Mouse (Mus musculus): ENCODE measurements at regions not wholly inside any gene's neighbourhood (a gene's known extent, or its start where the extent isn't known, plus 50 kb on each side); places are given as distances from the start of the nearest gene placed in this dataset.
A peak's percentile ranks its signal among the peaks of the same experiment; 100 is the strongest.

DNA sequence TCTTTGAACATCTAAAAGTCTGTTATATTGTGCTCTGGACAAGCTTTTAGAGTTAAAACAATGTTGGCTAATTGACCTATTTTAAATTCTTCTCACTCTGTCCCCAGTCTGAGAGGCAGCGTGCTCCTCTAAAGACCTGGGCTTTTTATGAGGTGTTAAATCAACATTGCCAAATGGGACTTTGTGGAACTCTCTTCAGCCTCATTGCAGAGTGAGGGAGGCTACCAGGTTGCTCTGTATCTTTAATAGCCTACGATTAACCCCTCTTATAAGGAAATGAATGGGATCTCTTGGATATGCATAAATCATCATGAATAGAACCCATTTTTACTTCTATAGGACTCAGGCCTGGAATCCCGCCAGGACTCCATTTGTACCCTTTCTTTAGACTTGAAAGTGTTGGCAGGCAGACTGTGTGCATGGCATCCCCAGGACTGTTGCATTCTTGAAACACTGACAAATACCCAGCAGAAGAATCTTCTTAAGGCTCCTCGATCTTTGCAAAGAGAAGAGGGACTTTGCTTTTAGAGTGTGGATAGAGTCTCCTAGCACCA is 2157.1 kb downstream of the 4930444P10Rik start:
- WGBS = 24% methylated on average over 4 of the region's 4 CpGs
- Histone ChIP-seq H3K27ac (peak overlapping the region; percentile 46; the same call in 1 of the 2 replicates), H3K9me3 (0 out of 2 replicates have a peak, but pooled peaks cover 4% of the 10 kb centered on the region), H3K36me3 (replicated peaks) (no peaks in the 10 kb centered on the region), H3K4me3 (replicated peaks) (no peak overlapping the region), H3K4me1 (peaks cover 8% of the 10 kb centered on the region; the same call in 1 of the 2 replicates), H3K27me3 (no peaks in the 10 kb centered on the region), H3K4me2 (no peak overlapping the region), H3K9ac (no peak overlapping the region)
- ATAC-seq (ENCODE audit: low FRiP score) = peak; percentile 76

DNA sequence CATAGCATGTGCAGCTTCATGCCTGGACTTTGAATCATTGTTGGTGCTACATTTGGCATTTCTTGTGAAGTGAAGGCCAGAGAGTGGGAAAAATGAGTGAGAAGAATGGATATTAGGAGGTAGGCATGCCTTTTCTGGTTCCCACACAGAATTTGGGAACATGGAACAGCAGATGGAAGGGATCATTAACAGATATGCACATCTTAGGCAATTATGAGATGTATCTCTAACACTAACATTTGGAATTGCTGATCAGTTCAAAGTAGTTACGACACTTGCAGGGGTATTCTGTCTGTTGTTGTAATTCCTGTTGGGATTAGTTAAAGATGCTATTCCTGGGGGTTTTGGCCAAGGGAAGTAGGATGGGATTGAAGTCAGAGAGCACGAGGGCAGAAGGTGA is 2164.4 kb downstream of the 4930444P10Rik start:
- 86% methylated on average over 2 of the region's 2 CpGs for WGBS

DNA sequence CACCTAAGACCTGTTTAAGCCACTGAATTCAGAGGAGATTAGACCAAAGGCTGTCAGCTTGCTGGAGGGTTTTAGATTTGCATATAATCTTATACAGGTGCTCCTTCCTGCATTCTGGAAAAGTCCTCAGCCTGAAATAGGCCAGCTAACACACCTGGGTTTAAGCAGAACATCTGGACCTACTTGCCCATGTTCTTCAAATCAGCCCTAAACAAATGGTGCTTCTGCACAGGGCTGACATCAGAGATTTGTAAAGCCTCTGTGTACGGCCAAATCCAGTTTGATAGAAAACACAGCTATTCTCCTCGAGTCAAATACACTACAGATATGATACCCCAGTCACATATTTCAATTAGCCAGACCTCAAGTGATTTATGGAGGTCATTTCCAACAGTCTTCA is 2165.2 kb downstream of the 4930444P10Rik start:
- Histone ChIP-seq H3K9me3 (no peaks in the 10 kb centered on the region), H3K4me1 (no peaks in the 10 kb centered on the region), H3K4me2 (no peak overlapping the region), H3K36me3 (replicated peaks) (no peaks in the 10 kb centered on the region), H3K27me3 (no peaks in the 10 kb centered on the region), H3K4me3 (replicated peaks) (no peak overlapping the region), H3K9ac (no peak overlapping the region), H3K27ac (no peak overlapping the region)
- ATAC-seq (ENCODE audit: low FRiP score) = no peak
- WGBS = 78% methylated on average over 2 of the region's 2 CpGs

More for the DNA sequence above, 2164.4 kb downstream of the 4930444P10Rik start:
- Histone ChIP-seq H3K27me3 (no peaks in the 10 kb centered on the region), H3K4me3 (replicated peaks) (no peak overlapping the region), H3K4me1 (no peaks in the 10 kb centered on the region), H3K4me2 (no peak overlapping the region), H3K9me3 (no peaks in the 10 kb centered on the region), H3K9ac (no peak overlapping the region), H3K27ac (no peak overlapping the region), H3K36me3 (replicated peaks) (no peaks in the 10 kb centered on the region)
- no peak for ATAC-seq (ENCODE audit: low FRiP score)

DNA sequence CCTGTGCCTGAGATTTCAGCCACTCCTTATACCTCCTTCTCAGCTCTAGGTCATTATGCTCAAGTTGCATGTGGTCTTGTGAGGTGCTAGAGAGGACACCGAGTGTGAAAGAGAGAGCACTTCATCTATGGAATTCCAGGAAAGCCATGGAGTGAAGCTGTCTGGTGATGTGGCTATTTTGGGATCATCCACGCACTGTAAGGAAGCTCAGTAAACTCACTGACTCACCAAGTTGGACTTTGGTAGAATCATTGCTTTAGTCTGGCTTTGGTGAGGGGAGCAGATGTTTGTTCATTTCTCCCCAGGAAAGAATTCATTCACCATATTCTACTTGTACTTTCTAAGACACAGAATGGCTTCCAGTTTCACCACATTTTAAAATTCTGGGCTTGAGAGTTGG is 2167.1 kb downstream of the 4930444P10Rik start:
- Histone ChIP-seq H3K4me2 (no peak overlapping the region), H3K27ac (no peak overlapping the region), H3K36me3 (replicated peaks) (no peaks in the 10 kb centered on the region), H3K9ac (no peak overlapping the region), H3K4me3 (replicated peaks) (no peak overlapping the region), H3K9me3 (no peaks in the 10 kb centered on the region), H3K4me1 (no peaks in the 10 kb centered on the region), H3K27me3 (no peaks in the 10 kb centered on the region)
- ATAC-seq (ENCODE audit: low FRiP score) = no peak
- 85% methylated on average over 2 of the region's 2 CpGs for WGBS

DNA sequence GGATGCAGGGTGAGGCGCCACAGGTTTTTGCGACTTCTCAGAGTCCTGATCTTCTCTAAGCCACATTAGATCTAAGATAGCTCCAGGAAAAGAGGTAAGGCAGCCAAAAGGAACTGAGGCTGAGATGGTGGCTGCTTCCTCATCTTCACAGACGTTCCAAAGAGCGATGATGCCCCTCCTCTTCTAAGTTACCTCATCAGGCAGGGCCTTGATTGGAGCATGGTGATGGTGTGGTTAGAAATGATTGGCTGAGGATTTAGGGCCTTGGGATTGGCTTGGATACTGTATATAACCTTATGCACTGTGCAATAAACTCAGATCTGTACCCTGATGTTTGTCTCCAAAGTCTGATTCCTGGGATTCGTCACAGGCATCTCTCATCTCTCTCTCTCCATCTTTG is 2177.9 kb downstream of the 4930444P10Rik start:
- WGBS = 95% methylated on average over 5 of the region's 5 CpGs
- Histone ChIP-seq H3K27ac (no peak overlapping the region), H3K27me3 (no peaks in the 10 kb centered on the region), H3K36me3 (replicated peaks) (no peaks in the 10 kb centered on the region), H3K4me3 (replicated peaks) (no peak overlapping the region), H3K4me2 (no peak overlapping the region), H3K4me1 (no peaks in the 10 kb centered on the region), H3K9ac (no peak overlapping the region), H3K9me3 (no peaks in the 10 kb centered on the region)
- ATAC-seq (ENCODE audit: low FRiP score) = no peak

DNA sequence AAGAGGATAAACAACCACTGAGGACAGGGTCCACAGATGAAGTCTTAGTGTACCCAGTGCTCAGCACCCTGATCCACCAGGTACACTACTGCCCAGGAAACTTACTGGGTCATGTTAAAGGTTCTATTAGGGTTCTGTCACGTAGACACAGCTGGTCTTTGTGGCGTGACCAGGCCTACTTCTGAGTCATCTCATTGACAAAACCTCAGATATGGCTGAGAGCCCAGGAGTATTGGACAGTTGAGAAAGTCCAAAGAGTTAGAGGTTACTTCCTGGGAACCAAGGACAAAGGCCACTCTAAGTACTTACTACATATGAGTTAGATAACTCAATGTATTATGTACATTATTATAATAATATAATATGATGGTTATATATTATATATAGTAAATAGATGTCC is 2214.0 kb downstream of the 4930444P10Rik start:
- no peak for ATAC-seq (ENCODE audit: low FRiP score)
- no peak overlapping the region for H3K9ac ChIP-seq
- no peak overlapping the region for H3K27ac ChIP-seq
- no peaks in the 10 kb centered on the region for H3K4me1 ChIP-seq
- no peak overlapping the region for H3K4me2 ChIP-seq
- no peaks in the 10 kb centered on the region for H3K36me3 ChIP-seq (replicated peaks)
- H3K9me3 ChIP-seq = no peaks in the 10 kb centered on the region
- 91% methylated on average over 2 of the region's 2 CpGs for WGBS
- no peaks in the 10 kb centered on the region for H3K27me3 ChIP-seq
- no peak overlapping the region for H3K4me3 ChIP-seq (replicated peaks)

DNA sequence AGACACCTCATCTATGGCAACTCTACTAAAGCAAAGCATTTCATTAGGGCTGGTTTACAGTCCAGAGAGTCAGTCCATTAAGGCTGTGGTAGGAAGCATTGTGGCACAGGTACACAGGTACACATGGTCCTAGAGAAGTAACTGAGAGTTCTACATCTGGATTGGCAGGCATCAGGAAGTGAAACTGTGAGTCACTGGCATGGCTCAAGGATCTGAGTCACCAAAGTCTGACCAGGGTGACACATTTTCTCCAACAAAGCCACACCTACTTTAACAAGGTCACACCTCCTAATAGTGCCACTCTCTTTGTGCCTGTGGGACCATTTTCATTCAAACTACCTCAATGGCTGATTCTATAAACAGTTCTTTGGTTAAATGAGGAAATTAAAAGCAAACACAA is 2219.2 kb downstream of the 4930444P10Rik start:
- ATAC-seq (ENCODE audit: low FRiP score) = no peak
- Histone ChIP-seq H3K4me1 (no peaks in the 10 kb centered on the region), H3K9me3 (no peaks in the 10 kb centered on the region), H3K4me3 (replicated peaks) (no peak overlapping the region), H3K9ac (no peak overlapping the region), H3K36me3 (replicated peaks) (no peaks in the 10 kb centered on the region), H3K27ac (no peak overlapping the region), H3K4me2 (no peak overlapping the region), H3K27me3 (no peaks in the 10 kb centered on the region)

DNA sequence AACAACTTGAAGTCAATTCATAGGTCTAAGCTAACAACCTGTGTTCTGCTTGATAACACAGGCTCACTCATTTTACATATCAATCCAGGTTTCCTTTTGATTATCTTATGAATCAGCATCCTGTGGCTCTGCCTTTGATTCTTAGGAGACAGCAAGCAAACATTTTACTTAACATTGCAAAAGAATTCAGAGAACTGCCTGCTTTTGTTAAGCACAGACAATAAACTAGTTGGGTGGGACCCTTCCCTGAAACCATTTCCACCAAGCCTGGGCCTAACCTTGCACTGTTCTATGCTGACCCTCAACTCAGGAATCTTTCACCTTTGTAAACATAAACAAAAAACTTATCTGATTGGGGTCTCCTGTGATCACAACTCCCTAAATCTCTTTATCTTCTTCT is 2220.6 kb downstream of the 4930444P10Rik start:
- Histone ChIP-seq H3K4me1 (no peaks in the 10 kb centered on the region), H3K4me2 (no peak overlapping the region), H3K9me3 (no peaks in the 10 kb centered on the region), H3K9ac (no peak overlapping the region), H3K27me3 (no peaks in the 10 kb centered on the region), H3K36me3 (replicated peaks) (no peaks in the 10 kb centered on the region), H3K27ac (no peak overlapping the region), H3K4me3 (replicated peaks) (no peak overlapping the region)
- ATAC-seq (ENCODE audit: low FRiP score) = no peak

DNA sequence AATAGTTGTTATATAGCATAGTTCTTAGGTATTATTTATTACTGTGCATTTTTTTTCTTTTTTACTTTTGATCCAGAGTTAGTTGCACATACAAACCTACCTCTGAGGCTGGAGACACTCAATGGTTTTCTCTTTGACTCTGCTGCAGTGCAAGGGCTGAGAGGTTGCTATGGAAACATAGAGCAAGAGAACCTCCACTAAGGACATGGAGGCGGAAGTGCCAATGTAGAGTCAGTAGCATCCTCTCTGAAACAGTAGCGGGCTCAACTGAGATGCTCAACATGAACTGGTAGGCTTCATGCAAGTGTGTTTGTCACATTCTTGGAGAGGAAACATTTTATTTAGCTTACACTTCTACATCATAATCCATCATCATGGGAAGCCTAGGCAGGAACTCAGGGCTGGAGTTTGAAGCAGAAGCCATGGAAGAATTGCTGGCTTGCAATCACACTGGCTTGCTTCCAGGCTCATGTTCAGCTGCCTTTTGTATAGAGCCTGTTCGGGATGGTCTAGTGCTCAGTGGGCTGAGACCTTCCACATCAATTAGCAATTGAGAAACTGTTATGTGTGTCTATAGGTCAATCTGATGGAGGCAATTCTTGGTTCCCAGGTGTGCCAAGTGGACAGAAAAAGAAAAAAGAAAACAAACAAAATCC is 2222.4 kb downstream of the 4930444P10Rik start:
- no peak overlapping the region for H3K4me3 ChIP-seq (replicated peaks)
- WGBS = 82% methylated on average over 3 of the region's 3 CpGs
- H3K27me3 ChIP-seq = no peaks in the 10 kb centered on the region
- H3K9me3 ChIP-seq = no peaks in the 10 kb centered on the region
- H3K4me1 ChIP-seq = no peaks in the 10 kb centered on the region
- H3K36me3 ChIP-seq (replicated peaks) = no peaks in the 10 kb centered on the region
- no peak overlapping the region for H3K9ac ChIP-seq
- no peak overlapping the region for H3K4me2 ChIP-seq
- no peak overlapping the region for H3K27ac ChIP-seq
- no peak for ATAC-seq (ENCODE audit: low FRiP score)

DNA sequence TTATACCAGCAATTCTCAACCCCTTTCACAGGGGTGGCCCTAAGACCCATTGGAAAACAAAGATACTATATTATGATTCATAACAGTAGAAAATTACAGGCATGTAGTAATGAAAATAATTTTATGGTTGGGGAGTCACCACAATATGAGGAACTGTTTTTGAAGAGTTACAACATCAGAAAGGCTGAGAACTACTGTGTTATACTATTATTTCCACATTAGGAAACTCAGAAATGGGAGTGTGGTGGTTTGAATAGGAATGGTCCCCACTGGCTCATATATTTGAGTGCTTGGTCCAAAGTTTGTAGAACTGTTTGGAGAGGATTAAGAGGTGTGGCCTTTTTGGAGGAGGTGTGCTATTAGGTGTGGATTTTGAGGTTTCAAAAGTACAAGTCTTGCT is 2227.4 kb downstream of the 4930444P10Rik start:
- H3K4me2 ChIP-seq = no peak overlapping the region

DNA sequence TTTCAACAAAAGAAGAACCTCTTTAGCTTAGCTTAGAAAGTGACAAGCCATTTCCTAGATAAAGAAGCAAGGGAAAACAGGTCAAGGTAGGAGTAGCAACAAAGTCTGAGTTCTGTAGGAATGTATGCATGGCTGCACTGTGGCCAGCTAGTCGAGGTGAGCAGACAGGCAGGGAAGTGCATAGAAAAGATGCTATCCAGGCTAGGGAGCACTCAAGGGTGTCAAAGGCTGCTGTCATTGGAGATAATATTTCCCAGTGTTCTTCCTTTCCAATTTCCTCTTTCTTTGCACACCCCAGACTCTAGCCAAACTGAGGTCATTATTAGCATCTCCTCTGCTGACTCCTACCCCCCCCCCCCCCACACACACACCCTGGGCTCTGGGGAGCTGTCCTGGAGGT is 2229.4 kb downstream of the 4930444P10Rik start:
- H3K4me1 ChIP-seq = peaks cover 15% of the 10 kb centered on the region
- H3K9me3 ChIP-seq = no peaks in the 10 kb centered on the region
- no peak overlapping the region for H3K9ac ChIP-seq
- ATAC-seq (ENCODE audit: low FRiP score) = no peak
- 52% methylated on average over 1 of the region's 1 CpGs for WGBS
- H3K27ac ChIP-seq = no peak overlapping the region
- H3K27me3 ChIP-seq = peaks cover 39% of the 10 kb centered on the region
- no peaks in the 10 kb centered on the region for H3K36me3 ChIP-seq (replicated peaks)
- no peak overlapping the region for H3K4me2 ChIP-seq
- no peak overlapping the region for H3K4me3 ChIP-seq (replicated peaks)

More for the DNA sequence above, 2227.4 kb downstream of the 4930444P10Rik start:
- Histone ChIP-seq H3K9me3 (no peaks in the 10 kb centered on the region), H3K4me1 (peaks cover 11% of the 10 kb centered on the region), H3K27me3 (peaks cover 25% of the 10 kb centered on the region), H3K4me3 (replicated peaks) (no peak overlapping the region), H3K36me3 (replicated peaks) (no peaks in the 10 kb centered on the region), H3K27ac (no peak overlapping the region), H3K9ac (no peak overlapping the region)
- ATAC-seq (ENCODE audit: low FRiP score) = no peak

DNA sequence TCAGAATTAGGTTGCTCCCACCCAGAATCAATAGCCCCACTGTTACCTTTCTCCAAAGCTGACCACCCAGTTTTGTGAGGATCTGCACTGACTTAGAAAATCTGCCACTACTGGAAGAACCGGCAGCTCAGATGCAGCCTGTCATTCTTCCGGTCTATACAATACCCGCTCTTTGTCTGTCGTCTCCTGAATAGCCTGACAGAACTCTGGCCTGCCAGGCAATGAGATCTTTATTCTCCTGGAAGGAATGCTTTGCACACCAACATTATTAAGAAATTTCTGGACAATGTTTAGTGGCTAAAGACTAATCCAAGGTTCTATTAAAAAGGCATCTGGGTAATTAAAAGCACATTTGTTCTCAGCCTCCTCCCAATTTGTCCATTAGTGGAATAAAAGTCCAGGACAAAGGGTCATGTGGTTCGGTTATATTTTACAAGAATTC is 2232.0 kb downstream of the 4930444P10Rik start:
- H3K4me3 ChIP-seq (replicated peaks) = no peak overlapping the region
- WGBS = 3% methylated on average over 5 of the region's 5 CpGs
- no peak overlapping the region for H3K4me2 ChIP-seq
- H3K9ac ChIP-seq = no peak overlapping the region
- peaks cover 15% of the 10 kb centered on the region for H3K4me1 ChIP-seq
- H3K27me3 ChIP-seq = peaks cover 55% of the 10 kb centered on the region
- ATAC-seq (ENCODE audit: low FRiP score) = peak; percentile 79
- H3K27ac ChIP-seq = no peak overlapping the region
- no peaks in the 10 kb centered on the region for H3K9me3 ChIP-seq
- H3K36me3 ChIP-seq (replicated peaks) = no peaks in the 10 kb centered on the region

DNA sequence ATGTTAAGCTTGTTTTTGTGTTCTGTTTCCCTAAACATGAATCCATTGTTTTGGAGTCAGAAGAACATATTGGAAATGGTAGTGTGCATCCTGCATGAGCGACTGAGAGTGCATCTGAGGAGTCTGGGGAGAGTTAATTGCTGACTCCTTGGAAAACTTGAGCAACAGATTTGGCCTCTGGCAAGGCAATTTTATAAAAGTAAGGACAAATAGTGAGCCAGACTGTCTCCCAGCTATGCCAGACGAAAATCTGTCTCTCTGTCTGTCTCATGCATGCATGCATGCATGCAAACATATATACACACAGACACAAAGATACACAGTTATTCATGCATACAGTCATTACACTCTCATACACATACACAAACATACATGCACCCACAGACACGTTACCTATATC is 2232.7 kb downstream of the 4930444P10Rik start:
- Histone ChIP-seq H3K9me3 (no peaks in the 10 kb centered on the region), H3K9ac (no peak overlapping the region), H3K27me3 (peaks cover 57% of the 10 kb centered on the region), H3K27ac (no peak overlapping the region), H3K4me2 (no peak overlapping the region), H3K4me1 (peaks cover 15% of the 10 kb centered on the region), H3K36me3 (replicated peaks) (no peaks in the 10 kb centered on the region), H3K4me3 (replicated peaks) (no peak overlapping the region)
- no peak for ATAC-seq (ENCODE audit: low FRiP score)
- 22% methylated on average over 3 of the region's 3 CpGs for WGBS
